ENCODE assay signal across 19 mouse cellular contexts in genomic region chr8:78635241-78635771, GRCm38 (mm10).
DNase-seq lines count a peak whose midpoint lies in the region; ATAC-seq and TF ChIP-seq lines count a peak whose summit lies in the region.
"Had no signal": no experiment of that assay in that cellular context is flagged by ENCODE, and none has a peak within 500 bp of the region (broad histone marks: within the 10 kb centered on the region; RNA-seq: fewer than 3 reads in every experiment).

No protein-coding gene starts in this region.

- H3K4me3 ChIP-seq in hindbrain, embryonic 10.5 days = no peak overlapping the region
- H3K4me3 ChIP-seq in hindbrain, embryonic 14.5 days (replicated peaks; ENCODE audit: low read length) = no peak overlapping the region
- no peak overlapping the region for H3K4me3 ChIP-seq in lung, embryonic 14.5 days (ENCODE audit: low read depth, low read length)
- no peak overlapping the region for H3K4me3 ChIP-seq in lung, adult 2 months (replicated peaks; ENCODE audit: extremely low read depth, low read depth, low read length)
- H3K4me3 ChIP-seq in testis, adult 2 months (ENCODE audit: control insufficient read depth, low read depth, low read length) = no peak overlapping the region
- no peak overlapping the region for H3K4me3 ChIP-seq in stomach, postnatal 0 days (ENCODE audit: low read depth, low read length)
- H3K4me3 ChIP-seq: liver, embryonic 13.5 days had no signal

- TF ChIP-seq POLR2A in lung, adult 2 months (IDR thresholded peaks at IDR 0.05; ENCODE audit: borderline replicate concordance, extremely low read depth, low read depth, low read length) = no peak
- no peak for TF ChIP-seq POLR2A in testis, adult 2 months (IDR thresholded peaks at IDR 0.05; ENCODE audit: control insufficient read depth, low read depth, low read length)

- H3K4me1 ChIP-seq in hindbrain, embryonic 10.5 days (replicated peaks) = peaks cover 48% of the 10 kb centered on the region
- peaks cover 14% of the 10 kb centered on the region for H3K4me1 ChIP-seq in hindbrain, embryonic 14.5 days (replicated peaks; ENCODE audit: control insufficient read depth, insufficient read depth, low read length)
- 0 out of 2 replicates have a peak, but pooled peaks cover 4% of the 10 kb centered on the region for H3K4me1 ChIP-seq in lung, embryonic 14.5 days (ENCODE audit: insufficient read depth)
- H3K4me1 ChIP-seq in lung, adult 2 months (ENCODE audit: control insufficient read depth, insufficient read depth, low read length) = no peaks in the 10 kb centered on the region
- no peaks in the 10 kb centered on the region; the same call in 1 of the 2 replicates for H3K4me1 ChIP-seq in testis, adult 2 months (ENCODE audit: control insufficient read depth, insufficient read depth, low read length)
- H3K4me1 ChIP-seq in stomach, postnatal 0 days (replicated peaks; ENCODE audit: control insufficient read depth, insufficient read depth) = no peaks in the 10 kb centered on the region
- H3K4me1 ChIP-seq: liver, embryonic 13.5 days had no signal

- H3K27ac ChIP-seq in hindbrain, embryonic 10.5 days = peak overlapping the region; percentile 51
- no peak overlapping the region for H3K27ac ChIP-seq in hindbrain, embryonic 14.5 days
- H3K27ac ChIP-seq in lung, embryonic 14.5 days (ENCODE audit: low read depth) = peak overlapping the region; percentile 59; the same call in 1 of the 2 replicates
- H3K27ac ChIP-seq in testis, adult 2 months (ENCODE audit: control insufficient read depth, insufficient read depth, low read depth, low read length) = peak overlapping the region; percentile 84
- peak overlapping the region; percentile 58; the same call in 1 of the 2 replicates for H3K27ac ChIP-seq in stomach, postnatal 0 days (replicated peaks)
- H3K27ac ChIP-seq: liver, embryonic 13.5 days; macrophage had no signal

- H3K9me3 ChIP-seq in hindbrain, embryonic 10.5 days = no peaks in the 10 kb centered on the region
- H3K9me3 ChIP-seq in hindbrain, embryonic 14.5 days (ENCODE audit: control insufficient read depth, low read length) = no peaks in the 10 kb centered on the region
- no peaks in the 10 kb centered on the region for H3K9me3 ChIP-seq in lung, embryonic 14.5 days (ENCODE audit: low read depth, low read length)
- H3K9me3 ChIP-seq in stomach, postnatal 0 days (ENCODE audit: control insufficient read depth, low read length) = no peaks in the 10 kb centered on the region
- H3K9me3 ChIP-seq: liver, embryonic 13.5 days had no signal

- TF ChIP-seq CTCF in lung, embryonic 14.5 days (IDR thresholded peaks at IDR 0.05; ENCODE audit: low read depth) = no peak
- TF ChIP-seq CTCF in lung, adult 2 months (IDR thresholded peaks at IDR 0.05; ENCODE audit: insufficient read depth, low read length) = no peak
- no peak for TF ChIP-seq CTCF in testis, adult 2 months (IDR thresholded peaks at IDR 0.05; ENCODE audit: control insufficient read depth, insufficient read depth, insufficient replicate concordance, low read depth, low read length)
- no peak for TF ChIP-seq CTCF in stomach, postnatal 0 days (IDR thresholded peaks at IDR 0.05; ENCODE audit: low read depth)

- H3K36me3 ChIP-seq in hindbrain, embryonic 10.5 days = no peaks in the 10 kb centered on the region
- H3K36me3 ChIP-seq in hindbrain, embryonic 14.5 days (replicated peaks; ENCODE audit: control insufficient read depth, insufficient read depth) = no peaks in the 10 kb centered on the region
- H3K36me3 ChIP-seq in lung, embryonic 14.5 days (ENCODE audit: insufficient read depth) = no peaks in the 10 kb centered on the region
- H3K36me3 ChIP-seq in testis, adult 2 months (ENCODE audit: control insufficient read depth, insufficient read depth, low read length) = no peaks in the 10 kb centered on the region
- no peaks in the 10 kb centered on the region for H3K36me3 ChIP-seq in stomach, postnatal 0 days (ENCODE audit: control insufficient read depth, insufficient read depth, low read length)
- H3K36me3 ChIP-seq: liver, embryonic 13.5 days had no signal

- no peak for DNase-seq in hindbrain, embryonic 10.5 days (ENCODE audit: low spot score)
- DNase-seq in hindbrain, embryonic 14.5 days (ENCODE audit: low spot score) = no peak
- DNase-seq in lung, embryonic 14.5 days = peak; percentile 34
- no peak for DNase-seq in lung, adult 2 months
- no peak for DNase-seq in testis, postnatal 14 days (ENCODE audit: low spot score)
- no peak for DNase-seq in stomach, postnatal 0 days (ENCODE audit: low spot score)
- DNase-seq in cerebellum, postnatal 14 days = no peak
- DNase-seq: adrenal gland, postnatal 36 days; cerebellum, adult 9-10 months; gastrocnemius, postnatal 25 days; heart, postnatal 10 days; kidney, adult 9 months; liver, embryonic 13.5 days; right cerebral cortex, adult 18-20 months; spleen, adult 18-20 months; thymus, adult 18-20 months had no signal

- H3K4me2 ChIP-seq in hindbrain, embryonic 14.5 days (replicated peaks) = no peak overlapping the region
- H3K4me2 ChIP-seq in lung, embryonic 14.5 days = no peak overlapping the region
- no peak overlapping the region for H3K4me2 ChIP-seq in stomach, postnatal 0 days (replicated peaks; ENCODE audit: low read depth)
- H3K4me2 ChIP-seq: liver, embryonic 13.5 days had no signal

- no peak overlapping the region for H3K9ac ChIP-seq in hindbrain, embryonic 14.5 days
- no peak overlapping the region for H3K9ac ChIP-seq in lung, embryonic 14.5 days
- no peak overlapping the region for H3K9ac ChIP-seq in stomach, postnatal 0 days (ENCODE audit: low read length)
- H3K9ac ChIP-seq: liver, embryonic 13.5 days had no signal

- ATAC-seq in hindbrain, embryonic 14.5 days (ENCODE audit: low FRiP score) = no peak
- ATAC-seq in lung, embryonic 14.5 days (ENCODE audit: insufficient read depth) = 0 out of 2 replicates have a peak, but pooled peaks have one; percentile 10
- no peak for ATAC-seq in stomach, postnatal 0 days (ENCODE audit: low FRiP score, low TSS enrichment)
- ATAC-seq: Patski had no signal

- 58% methylated on average over 8 of the region's 8 CpGs for WGBS in hindbrain, embryonic 10.5 days
- 65% methylated on average over 8 of the region's 8 CpGs for WGBS in hindbrain, embryonic 14.5 days
- WGBS in lung, embryonic 14.5 days = 38% methylated on average over 8 of the region's 8 CpGs
- WGBS in lung, adult 2 months = 75% methylated on average over 8 of the region's 8 CpGs
- WGBS in stomach, postnatal 0 days = 77% methylated on average over 8 of the region's 8 CpGs

- no peak for TF ChIP-seq EP300 in stomach, postnatal 0 days (optimal IDR thresholded peaks at IDR 0.05)

- no peaks in the 10 kb centered on the region for H3K27me3 ChIP-seq in hindbrain, embryonic 10.5 days (ENCODE audit: insufficient read depth, poor library complexity, severe bottlenecking)
- H3K27me3 ChIP-seq in hindbrain, embryonic 14.5 days (ENCODE audit: control insufficient read depth, insufficient read depth, low read length) = no peaks in the 10 kb centered on the region
- no peaks in the 10 kb centered on the region for H3K27me3 ChIP-seq in lung, embryonic 14.5 days (ENCODE audit: insufficient read depth, low read length)
- H3K27me3 ChIP-seq in testis, adult 2 months (ENCODE audit: control insufficient read depth, insufficient read depth, low read length) = no peaks in the 10 kb centered on the region
- H3K27me3 ChIP-seq in stomach, postnatal 0 days (ENCODE audit: control insufficient read depth, insufficient read depth, low read length) = no peaks in the 10 kb centered on the region
- H3K27me3 ChIP-seq: liver, embryonic 13.5 days; Patski had no signal
